33 mouse cellular contexts compared by ENCODE assay signal in the genomic region with DNA sequence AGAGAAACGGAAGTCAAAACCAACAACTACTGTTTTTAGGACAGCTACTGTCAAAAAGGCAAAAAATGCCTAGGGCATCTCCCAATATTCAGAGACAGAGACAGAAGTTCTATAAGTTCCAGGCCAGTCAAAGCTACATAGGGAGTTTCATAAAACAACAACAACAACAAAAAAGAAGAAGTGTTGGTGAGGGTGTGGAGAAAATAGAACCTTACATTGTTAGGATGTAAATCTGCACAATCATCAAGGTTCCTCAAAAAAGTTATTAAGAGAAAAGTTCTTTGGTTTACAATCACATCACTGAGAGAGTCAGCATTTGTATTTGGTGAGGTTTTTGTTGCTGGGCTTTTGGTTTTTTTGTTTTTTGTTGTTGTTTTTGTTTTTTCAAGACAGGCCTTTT.
"Had no signal": no experiment of that assay in that cellular context is flagged by ENCODE, and none has a peak within 500 bp of the region (broad histone marks: within the 10 kb centered on the region; RNA-seq: fewer than 3 reads in every experiment).

No protein-coding gene starts in this region.

- H3K27me3 ChIP-seq: heart, embryonic 12.5 days; heart, embryonic 13.5 days; heart, embryonic 15.5 days; hindbrain, embryonic 13.5 days; hindbrain, embryonic 15.5 days; intestine, embryonic 15.5 days; kidney, embryonic 15.5 days had no signal

- H3K4me2 ChIP-seq: heart, embryonic 11.5 days; heart, embryonic 12.5 days; heart, embryonic 13.5 days; heart, embryonic 15.5 days; hindbrain, embryonic 13.5 days; hindbrain, embryonic 14.5 days; hindbrain, embryonic 15.5 days; intestine, embryonic 15.5 days; kidney, embryonic 15.5 days had no signal

- H3K4me3 ChIP-seq: heart, embryonic 10.5 days; heart, embryonic 12.5 days; heart, embryonic 13.5 days; heart, embryonic 15.5 days; hindbrain, embryonic 10.5 days; hindbrain, embryonic 13.5 days; hindbrain, embryonic 15.5 days; intestine, embryonic 15.5 days; kidney, embryonic 15.5 days; layer of hippocampus, adult 2 months; left cerebral cortex, adult 2 months had no signal

- DNase-seq: heart, postnatal 10 days; heart, postnatal 36 days; heart, postnatal 4 days; kidney, adult 11 months; kidney, adult 18-20 months; kidney, adult 2 months; kidney, adult 8-10 months; kidney, adult 9 months; kidney, postnatal 10 days; kidney, postnatal 14 days; kidney, postnatal 25 days; kidney, postnatal 4 days; layer of hippocampus, adult 9-11 months; layer of hippocampus, postnatal 36 days had no signal

- H3K9me3 ChIP-seq: heart, embryonic 10.5 days; heart, embryonic 13.5 days; heart, embryonic 15.5 days; hindbrain, embryonic 10.5 days; hindbrain, embryonic 13.5 days; hindbrain, embryonic 15.5 days; intestine, embryonic 15.5 days; kidney, embryonic 15.5 days had no signal

- H3K36me3 ChIP-seq: heart, embryonic 10.5 days; heart, embryonic 12.5 days; heart, embryonic 13.5 days; heart, embryonic 15.5 days; hindbrain, embryonic 10.5 days; hindbrain, embryonic 13.5 days; hindbrain, embryonic 15.5 days; intestine, embryonic 15.5 days; kidney, embryonic 15.5 days had no signal

- H3K9ac ChIP-seq: heart, embryonic 12.5 days; heart, embryonic 13.5 days; heart, embryonic 15.5 days; hindbrain, embryonic 13.5 days; hindbrain, embryonic 14.5 days; hindbrain, embryonic 15.5 days; intestine, embryonic 15.5 days; kidney, embryonic 15.5 days had no signal

- ATAC-seq: hindbrain, embryonic 16.5 days; hindbrain, postnatal 0 days; inflammation-experienced regulatory T-cells, adult 6 months; intestine, embryonic 15.5 days; intestine, embryonic 16.5 days; intestine, postnatal 0 days had no signal

- H3K4me1 ChIP-seq: hindbrain, embryonic 13.5 days; hindbrain, embryonic 15.5 days; intestine, embryonic 15.5 days had no signal

- H3K27ac ChIP-seq: heart, embryonic 10.5 days; heart, embryonic 13.5 days; heart, embryonic 15.5 days; hindbrain, embryonic 10.5 days; hindbrain, embryonic 13.5 days; hindbrain, embryonic 14.5 days; hindbrain, embryonic 15.5 days; hindbrain, postnatal 0 days; intestine, embryonic 15.5 days; kidney, embryonic 15.5 days; kidney, postnatal 0 days; layer of hippocampus, adult 2 months; left cerebral cortex, adult 2 months had no signal
